Mouse (Mus musculus): ENCODE measurements around the gene Usp39.

The Usp39 gene

DNA sequence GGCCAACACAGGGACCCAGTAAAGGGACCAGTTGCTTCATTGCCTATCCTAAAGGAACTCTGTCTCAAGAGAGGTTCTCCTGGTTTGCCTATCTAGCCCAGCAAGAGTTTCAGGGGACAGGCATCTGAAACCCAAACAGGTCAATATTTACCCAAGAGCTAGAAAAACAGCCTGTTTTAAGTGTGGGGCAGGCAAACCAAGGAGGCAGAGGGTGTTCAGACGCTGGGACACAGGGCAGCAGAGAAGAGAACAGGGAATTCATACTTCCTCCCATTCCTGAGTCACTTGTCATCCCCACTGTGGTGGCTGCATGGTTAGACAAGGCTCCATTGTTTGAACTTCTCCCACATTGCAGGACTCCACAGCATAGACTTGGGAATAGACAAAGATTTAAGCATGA, 26.6 kb upstream of the Usp39 start:
- no peak for DNase-seq (ENCODE audit: low spot score)

DNA sequence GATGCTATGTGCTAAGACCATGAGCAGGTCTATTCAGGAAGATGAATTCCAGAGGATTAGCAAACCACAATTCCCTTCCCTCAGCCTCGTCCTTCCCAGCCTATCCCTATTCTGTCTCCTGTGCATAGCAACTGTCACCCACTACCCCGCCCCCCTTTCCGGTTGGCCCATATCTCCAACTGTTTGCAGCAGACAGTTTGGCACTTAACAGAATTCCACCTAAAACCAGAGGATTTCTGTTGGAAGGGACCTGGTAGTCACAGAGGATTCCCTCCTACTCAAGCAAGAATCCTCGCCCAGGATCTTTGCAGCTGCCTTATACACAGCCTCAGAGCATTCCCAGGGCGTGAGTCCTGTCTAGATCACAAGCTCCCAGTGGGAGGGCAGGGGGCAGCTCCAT, 26.2 kb upstream of the Usp39 start:
- no peak for DNase-seq (ENCODE audit: low spot score)

DNA sequence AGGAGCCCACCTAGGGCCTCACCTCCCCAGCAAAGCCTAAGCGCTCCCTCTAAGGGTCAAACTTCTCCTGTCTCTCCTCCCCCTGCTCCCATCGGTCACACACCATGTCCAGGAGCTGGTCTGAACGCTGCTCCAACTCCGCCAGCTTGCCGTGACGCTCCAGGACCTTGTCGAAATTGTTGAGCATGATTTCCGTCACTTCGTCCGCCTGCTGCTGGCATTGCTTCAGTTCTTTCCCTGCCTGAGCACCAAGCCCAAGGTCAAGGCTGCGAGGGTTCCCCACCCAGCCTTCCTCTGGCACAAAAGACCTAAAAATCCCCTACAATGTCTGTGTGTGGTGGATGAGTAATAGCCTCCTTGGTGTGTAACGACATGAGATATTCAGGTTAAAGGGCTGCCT, 25.1 kb upstream of the Usp39 start:
- DNase-seq (ENCODE audit: low spot score), result no peak

DNA sequence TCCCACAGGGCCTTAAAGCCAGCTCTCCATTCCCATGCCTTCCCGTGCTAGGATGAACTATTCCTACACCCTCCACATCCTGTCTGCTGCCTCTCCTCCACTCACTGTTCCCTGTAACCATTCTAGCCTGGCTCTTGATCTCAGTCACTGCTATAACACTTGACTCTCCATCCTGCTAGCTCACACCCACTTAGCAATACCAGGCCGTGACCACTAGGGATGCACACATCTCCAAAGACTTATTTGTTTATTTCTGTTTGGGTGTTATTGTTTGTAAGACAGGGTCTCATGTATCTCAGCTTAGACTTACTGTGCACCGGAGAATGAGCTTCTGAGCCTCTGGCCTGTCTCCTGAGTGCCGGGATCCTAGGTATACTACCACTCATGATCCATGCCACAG, 24.6 kb upstream of the Usp39 start:
- no peak for DNase-seq (ENCODE audit: low spot score)

DNA sequence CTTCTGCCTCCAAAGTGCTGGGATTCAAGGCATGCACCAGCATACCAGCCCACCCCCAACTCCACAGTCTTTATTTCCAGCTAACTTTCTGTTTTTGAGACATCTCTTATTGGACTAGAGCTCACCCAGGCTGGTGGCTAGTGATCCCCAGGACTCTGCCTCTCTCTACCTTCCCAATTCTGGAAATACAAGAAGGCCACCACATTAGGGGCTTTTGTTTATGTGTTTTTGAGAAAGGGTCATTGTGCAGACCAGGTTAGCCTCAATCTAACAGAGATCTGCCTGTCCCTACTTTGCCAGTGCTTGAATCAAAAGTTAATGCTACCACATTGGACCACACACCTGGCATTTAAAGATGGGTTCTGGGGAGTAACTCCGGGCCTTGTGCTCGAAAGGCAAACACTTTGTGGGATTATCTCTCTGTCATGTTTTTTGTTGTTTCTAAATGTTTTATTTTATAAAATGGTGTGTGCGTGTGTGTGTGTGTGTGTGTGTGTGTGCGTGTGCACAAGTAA, 22.5 kb upstream of the Usp39 start:
- no peak for DNase-seq (ENCODE audit: low spot score)

DNA sequence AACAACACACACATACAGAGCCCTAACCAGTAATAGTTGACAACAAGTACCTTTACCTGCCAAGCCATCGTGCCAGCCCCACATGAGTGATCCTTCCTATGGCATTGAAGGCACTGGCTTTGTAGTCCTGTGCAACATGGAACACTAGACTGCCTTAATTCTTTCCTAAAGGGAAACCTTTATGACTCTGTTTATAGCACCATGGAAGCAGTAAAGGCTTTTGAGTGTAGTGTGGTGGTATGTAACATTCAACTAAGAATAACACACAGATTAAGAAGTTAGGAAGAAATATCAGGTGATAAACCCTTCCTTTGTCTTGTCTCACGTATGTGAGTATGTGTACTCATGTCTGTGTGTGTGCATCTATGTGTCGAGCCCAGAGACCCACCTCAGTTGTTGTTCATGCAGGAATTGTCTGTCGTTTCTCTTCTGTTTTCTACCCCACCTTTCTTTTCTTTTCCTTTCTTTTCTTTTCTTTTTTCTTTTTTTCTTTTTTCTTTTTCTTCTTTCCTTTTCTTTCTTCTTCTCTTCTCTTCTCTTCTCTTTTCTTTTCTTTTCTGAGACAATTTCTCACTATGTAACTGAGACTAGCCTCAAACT, 22.0 kb upstream of the Usp39 start, which contains the start of gene Rnf181:
TSS of gene Rnf181 (minus strand) at position 113 of the 600 bp plus-strand sequence.
- no peak for DNase-seq (ENCODE audit: low spot score)

DNA sequence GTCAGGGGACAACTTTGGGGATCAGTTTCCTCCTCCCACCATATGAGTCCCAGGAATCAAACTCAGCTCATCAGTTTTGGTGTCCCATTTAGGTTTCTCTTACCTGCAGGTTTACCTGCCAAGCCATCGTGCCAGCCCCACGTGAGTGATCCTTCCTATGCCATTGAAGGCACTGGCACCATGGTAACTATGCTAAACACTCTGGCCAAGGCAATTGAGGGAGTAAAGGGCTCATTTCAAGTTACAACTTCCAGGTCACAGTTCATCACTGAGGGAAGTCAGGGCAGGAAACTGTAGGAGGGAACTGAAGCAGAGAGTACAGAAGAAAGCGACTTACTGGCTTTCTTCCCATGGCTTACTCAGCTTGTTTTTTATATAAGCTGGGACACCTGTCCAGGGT, 21.3 kb upstream of the Usp39 start:
- DNase-seq (ENCODE audit: low spot score), result no peak

DNA sequence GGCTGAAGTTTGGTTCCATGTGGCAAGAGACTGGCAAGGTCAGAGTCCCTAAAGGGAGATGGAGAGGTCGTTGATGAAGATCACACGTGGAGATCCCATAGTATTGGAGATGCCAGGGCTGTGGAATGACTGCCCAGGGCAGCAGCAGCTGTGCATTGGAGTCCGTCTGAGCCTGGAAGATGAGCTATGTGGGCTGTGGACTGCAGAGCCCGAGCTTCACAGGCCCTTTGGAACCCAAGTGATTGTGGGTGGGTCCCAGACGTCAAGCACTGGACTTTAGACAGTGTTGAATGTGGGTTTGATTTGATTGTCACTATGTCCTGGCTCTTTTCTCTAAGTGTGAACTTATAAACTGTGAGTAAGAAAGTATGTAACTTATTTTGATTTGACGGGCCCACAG, 20.0 kb upstream of the Usp39 start:
- no peak for DNase-seq (ENCODE audit: low spot score)

DNA sequence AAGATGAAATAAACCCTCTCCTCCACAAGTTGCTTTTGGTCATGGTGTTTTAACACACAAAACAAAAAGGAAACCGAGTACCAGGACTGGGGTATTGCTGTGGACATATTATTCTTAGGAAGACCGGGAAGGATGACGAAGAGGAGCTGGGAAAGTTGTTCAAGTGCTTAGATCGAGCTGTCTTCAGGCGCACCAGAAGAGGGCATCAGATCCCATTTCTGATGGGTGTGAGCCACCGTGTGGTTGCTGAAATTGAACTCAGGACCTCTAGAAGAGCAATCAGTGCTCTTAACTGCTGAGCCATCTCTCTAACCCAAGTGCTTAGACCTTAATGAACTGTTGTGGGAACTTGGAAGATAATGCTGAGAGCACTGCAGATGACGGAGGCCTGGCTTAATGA, 19.0 kb upstream of the Usp39 start:
- DNase-seq (ENCODE audit: low spot score), result no peak

DNA sequence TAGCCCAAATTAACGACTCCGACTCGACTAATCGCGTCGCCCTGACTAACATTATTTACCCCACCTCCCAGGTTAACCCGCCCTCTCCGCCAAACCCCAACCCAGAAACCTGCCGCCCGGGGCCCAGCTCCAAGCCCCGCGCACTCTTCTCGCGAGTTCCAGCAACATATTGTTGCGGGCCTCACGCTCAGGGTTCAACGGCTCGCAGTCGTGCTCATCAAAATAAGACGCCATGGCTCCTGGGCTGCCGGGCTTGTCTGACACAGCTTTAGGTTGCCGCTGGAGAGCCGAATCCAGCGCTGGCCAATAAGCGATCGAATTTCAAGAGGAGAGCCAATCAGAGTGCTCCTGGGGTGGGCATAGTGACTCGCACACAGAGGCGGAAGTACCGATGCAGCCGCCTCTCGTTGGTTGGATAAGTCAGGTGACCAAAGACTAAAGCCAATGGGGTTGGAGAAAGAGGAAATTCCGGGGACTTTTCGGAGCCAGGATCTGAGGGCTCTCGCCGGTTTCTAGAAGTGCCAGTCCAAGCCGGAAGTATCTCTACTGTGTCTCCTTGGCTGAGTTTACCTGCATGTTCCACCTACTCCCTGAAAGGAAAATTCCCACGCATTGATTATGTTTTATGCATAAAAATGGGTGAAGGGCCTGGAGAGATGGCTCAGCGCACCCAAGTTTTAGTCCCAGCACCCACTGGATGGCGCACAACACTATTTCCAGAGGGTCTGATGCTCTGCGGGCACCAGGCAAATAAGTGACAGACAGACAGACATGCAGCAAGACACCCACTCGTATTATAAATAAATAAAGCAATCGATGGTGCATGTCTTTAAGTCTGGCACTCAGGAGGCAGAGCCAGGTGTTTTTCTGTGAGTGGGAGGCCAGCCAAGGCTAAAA, 17.4 kb upstream of the Usp39 start:
- peak; percentile 85 for DNase-seq (ENCODE audit: low spot score)

DNA sequence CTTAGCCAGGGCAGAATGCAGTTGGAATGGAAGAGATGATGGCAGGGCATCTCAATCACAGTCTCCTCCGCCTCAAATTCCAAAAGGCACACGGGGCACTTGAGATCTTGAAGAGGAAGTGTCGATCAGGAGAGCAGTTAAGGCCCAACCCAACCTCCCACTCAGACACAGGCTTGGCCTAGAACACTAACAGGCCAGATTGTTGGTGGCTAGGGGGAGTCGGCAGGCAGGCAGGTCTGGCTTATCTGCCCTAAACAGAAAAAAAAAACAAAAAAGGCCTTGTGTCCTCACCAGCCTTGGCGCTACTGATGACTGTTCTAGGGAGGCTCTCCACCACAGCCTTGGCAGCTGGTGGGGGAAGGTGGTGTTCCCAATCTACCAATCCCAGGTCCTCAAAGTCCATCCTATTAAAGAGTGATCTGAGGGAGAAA, 16.2 kb upstream of the Usp39 start:
- no peak for DNase-seq (ENCODE audit: low spot score)

DNA sequence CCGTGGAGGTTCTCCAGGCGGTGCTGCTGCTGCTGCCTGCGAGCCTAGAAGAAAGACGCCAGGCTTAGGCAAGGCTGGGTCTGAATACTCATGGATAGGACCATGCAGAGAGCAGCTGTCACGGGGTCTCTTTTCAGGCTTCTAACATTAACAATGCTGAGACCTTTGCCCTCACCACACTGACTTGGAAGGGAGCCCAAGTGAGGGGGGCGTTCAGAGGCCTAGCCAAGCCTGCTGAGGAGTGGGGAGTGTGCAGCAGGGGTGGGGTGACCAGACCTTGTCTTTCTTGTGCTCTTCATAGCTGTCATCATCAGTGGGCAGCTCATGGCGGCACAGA, 15.6 kb upstream of the Usp39 start:
- no peak for DNase-seq (ENCODE audit: low spot score)

DNA sequence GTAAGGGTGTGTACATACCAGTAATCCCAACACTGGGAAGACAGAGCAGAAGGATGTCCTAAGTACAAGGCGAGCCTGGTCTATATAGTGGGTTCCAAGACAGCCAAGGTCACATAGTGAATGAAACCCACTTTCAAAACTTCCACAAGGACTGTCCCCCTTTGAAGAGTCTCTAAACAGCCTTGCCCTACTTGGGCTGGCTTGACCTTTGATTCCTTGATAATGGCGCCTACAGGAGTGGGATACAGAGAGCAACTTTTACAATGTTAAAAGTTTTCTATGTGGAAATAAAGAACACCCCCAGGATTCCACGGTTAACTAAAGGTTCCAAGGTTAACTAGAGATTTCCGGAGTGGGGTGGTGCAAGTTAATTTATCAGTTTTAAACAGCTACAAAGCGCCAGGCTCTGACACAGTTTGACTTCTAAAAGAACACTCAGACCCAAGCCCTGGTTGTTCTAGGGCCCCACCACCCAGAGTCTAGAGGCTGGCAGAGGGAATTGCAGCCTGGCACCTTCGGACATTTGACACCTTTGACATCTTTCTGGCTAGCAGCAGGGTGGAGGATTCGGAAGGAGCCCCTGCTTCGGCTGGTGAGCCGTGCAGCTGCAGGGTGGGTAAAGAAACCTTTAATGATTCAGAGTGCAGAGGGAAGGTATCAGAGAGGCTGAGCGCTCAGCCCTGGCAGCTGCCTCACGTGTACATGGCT, 15.1 kb upstream of the Usp39 start:
- DNase-seq (ENCODE audit: low spot score), result no peak

DNA sequence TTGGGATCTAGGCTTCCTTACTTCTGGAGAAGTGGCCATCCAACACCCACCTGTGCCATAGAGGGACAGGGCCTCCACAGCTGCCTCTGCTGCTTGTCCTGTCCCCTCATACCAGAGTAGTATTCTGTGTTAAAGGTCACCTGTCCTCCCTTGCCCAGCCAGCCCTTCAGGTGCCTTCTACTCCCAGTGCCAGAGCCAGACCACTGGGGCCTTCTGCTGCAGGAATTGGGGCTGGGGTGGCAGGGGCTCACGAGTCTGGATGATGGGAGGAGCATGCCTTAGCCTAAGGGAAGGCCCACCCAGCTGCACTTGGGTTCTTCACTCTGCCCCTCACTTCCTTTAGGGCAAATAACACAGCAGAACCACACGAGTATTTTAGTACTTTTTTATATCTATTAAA, 14.4 kb upstream of the Usp39 start:
- DNase-seq (ENCODE audit: low spot score), result no peak

DNA sequence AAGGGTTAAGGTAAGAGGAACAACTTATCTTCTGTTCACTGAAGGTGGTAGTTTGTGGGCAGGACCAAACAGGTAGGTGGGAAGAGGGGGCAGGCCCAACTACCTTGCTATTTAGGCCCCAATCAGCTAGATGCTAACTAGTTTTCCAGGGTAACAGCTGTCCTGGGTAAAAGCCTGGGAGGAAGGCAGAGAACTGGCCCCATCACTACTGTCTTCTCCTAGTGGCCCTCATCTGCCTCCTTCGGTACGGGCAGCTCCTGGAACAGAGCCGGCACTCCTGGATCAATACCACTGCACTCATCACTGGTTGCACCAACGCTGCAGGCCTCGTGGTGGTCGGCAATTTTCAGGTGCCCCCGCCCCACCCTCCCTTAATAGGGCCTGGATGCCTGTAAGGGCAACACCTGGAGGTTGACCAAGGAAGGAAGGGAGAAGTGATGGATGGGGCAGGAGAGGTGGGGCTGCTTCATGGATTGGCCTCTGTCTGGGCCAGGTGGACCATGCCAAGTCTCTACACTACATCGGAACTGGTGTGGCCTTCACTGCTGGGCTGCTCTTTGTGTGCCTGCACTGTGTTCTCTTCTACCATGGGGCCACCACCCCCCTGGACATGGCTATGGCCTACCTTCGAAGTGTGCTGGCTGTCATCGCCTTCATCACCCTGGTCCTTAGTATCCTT, 13.2 kb upstream of the Usp39 start:
- no peak for DNase-seq (ENCODE audit: low spot score)

DNA sequence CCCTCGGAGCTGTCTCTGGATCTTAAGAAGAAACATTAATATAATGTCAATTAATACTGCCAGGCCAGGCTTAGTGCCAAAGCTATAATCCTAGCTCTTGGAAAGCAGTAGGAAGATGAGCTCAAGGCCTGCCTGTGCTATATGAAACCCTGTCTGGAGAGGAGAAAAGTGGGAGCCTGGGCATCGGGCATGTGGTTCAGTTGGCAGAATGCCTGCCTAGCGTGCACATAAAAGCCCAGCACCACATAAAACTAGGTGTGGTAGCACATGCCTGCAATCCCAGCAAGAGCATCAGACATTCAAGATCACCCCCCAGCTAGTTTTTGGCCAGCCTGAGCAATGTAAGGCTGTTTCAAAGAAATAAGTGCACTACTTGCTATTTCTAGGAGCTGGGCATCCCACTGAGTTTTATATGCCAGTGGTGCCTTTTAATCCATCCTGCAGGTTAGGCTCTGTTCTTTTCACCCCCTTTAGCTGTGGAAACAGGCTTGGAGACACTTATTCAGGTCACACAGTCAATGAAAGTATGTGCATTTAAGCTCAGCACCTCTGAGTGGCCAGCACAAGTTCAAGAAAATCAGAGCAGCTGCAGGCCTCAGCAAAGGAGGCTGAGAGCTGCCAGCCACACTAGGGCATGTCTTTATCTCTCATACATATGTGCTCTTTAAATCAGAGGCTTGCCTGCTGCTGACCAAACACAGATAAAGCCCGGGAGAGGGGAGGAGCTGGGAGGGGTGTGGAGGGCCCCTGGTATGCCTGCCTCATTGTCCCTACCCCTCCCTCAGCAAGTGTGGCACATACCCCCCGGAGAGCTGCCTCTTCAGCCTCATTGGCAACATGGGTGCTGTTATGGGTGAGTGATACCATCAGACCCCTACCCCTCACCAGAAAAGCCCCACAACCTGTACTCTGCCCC, 12.4 kb upstream of the Usp39 start:
- no peak for DNase-seq (ENCODE audit: low spot score)

DNA sequence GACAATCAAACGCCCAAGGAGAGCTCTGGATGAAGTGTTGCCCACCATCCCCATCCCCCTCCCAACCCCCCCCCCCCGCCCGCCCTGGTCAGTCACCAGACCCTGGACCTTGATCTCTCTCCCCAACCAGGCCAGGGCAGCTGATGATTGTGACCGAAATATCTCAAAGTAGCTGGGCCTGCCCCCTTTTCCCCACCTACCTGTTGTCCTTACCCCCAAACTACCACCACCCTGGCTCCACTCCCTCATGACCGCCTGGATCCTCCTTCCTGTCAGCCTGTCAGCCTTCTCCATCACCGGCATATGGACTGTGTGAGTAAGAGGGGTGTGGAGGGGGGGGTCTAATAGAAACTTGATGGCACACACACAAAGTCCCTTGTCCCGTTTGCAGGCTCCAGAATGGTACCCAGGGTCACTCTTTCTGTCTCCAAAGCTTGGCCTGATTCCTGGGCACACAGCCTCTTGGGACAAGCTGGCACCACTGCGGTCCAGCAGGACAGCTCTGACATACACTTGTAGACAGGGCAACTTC, 11.1 kb upstream of the Usp39 start:
- DNase-seq (ENCODE audit: low spot score), result no peak

DNA sequence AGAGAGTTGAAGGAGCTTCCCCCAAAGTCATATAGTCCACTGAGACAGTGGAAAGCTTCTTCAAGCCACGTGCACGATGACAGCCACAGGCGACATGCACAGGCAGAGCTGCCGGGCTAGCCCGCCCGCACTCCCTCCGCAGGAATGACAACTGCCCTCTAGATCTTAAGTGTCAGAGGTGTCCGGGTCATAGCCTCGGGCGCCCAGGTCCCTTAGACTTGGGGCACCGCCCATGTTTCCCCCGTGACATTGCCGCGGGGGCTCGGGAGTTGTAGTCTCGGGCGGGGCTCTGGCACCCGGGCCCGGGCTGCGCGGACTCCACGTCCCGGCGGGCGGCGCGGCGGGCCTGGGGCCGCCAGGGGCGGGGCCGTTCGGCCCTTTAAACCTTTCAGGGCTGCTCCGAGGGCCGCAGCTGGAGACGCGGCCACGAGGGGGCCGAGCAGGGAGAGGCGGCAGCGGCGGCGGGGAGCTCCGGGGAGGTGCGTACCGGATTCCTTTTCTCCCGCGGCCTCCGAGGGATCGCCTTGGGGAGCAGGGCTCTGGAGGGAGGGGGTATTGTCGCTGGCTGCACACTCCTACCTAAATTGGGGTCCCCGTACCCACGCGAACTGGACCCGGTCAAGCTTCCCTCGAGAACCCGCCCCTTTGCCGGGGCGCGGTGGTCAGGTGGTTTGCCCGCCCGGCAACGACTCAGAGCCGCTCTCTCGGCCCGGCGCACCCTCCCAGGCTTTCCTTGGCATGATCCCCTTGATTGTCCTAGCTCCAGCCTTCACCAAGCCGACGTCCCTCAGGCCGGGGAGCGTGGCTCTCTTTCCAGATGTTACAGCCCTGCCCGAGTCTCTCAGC, 10.3 kb upstream of the Usp39 start, which contains the start of gene Tmem150a:
TSS of gene Tmem150a (plus strand) at position 382 of the 846 bp plus-strand sequence.
- DNase-seq (ENCODE audit: low spot score), result peak; percentile 72

DNA sequence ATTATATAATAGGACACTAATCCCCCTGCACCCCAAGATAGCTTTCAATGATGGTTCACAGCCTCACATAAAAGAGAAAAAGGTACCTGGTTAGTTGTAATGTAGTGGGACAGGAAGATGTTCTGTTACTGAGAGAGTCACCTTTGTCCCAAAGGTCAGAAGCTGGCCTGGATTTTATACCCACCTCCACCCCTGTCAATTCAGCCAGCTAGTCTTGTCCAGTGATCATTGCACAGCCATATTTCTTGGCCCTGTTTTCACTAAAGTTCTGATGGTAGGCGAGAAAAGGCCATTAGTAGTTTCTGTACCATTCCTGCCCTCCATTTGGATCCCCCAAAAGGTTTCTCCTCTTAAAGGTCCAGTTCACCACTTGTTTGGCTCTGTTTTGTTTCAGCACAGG, 9.0 kb upstream of the Usp39 start:
- no peak for DNase-seq (ENCODE audit: low spot score)
